ENCODE assay signal across 11 mouse cellular contexts in genomic region chr7:89463246-89463645, GRCm38 (mm10).
"Had no signal": no experiment of that assay in that cellular context is flagged by ENCODE, and none has a peak within 500 bp of the region (broad histone marks: within the 10 kb centered on the region; RNA-seq: fewer than 3 reads in every experiment).

No protein-coding gene starts in this region.

- H3K4me1 ChIP-seq: intestine, embryonic 15.5 days; midbrain, embryonic 12.5 days; stomach, embryonic 15.5 days had no signal

- H3K36me3 ChIP-seq: intestine, embryonic 15.5 days; limb, embryonic 13.5 days; midbrain, embryonic 12.5 days; neural tube, embryonic 13.5 days; stomach, embryonic 15.5 days had no signal

- H3K27me3 ChIP-seq: intestine, embryonic 15.5 days; limb, embryonic 13.5 days; midbrain, embryonic 12.5 days; neural tube, embryonic 13.5 days; stomach, embryonic 15.5 days had no signal

- H3K27ac ChIP-seq: intestine, embryonic 15.5 days; left cerebral cortex, adult 2 months; limb, embryonic 13.5 days; midbrain, embryonic 12.5 days; stomach, embryonic 15.5 days had no signal

- H3K4me3 ChIP-seq: intestine, embryonic 15.5 days; left cerebral cortex, adult 2 months; limb, embryonic 13.5 days; midbrain, embryonic 12.5 days; neural tube, embryonic 13.5 days; stomach, embryonic 15.5 days had no signal

- ATAC-seq: intestine, embryonic 15.5 days had no signal

- H3K9ac ChIP-seq: intestine, embryonic 15.5 days; limb, embryonic 13.5 days; lung, embryonic 14.5 days; midbrain, embryonic 12.5 days; neural tube, embryonic 13.5 days; stomach, embryonic 15.5 days had no signal

- DNase-seq: lung, embryonic 14.5 days; right cerebral cortex, postnatal 14 days; thymus, adult 2 months; thymus, postnatal 25 days had no signal

- H3K4me2 ChIP-seq: intestine, embryonic 15.5 days; limb, embryonic 13.5 days; liver, embryonic 11.5 days; lung, embryonic 14.5 days; midbrain, embryonic 12.5 days; neural tube, embryonic 13.5 days; stomach, embryonic 15.5 days had no signal

- H3K9me3 ChIP-seq: intestine, embryonic 15.5 days; limb, embryonic 13.5 days; midbrain, embryonic 12.5 days; neural tube, embryonic 13.5 days; stomach, embryonic 15.5 days had no signal
